Mouse (Mus musculus): ENCODE results near the gene Cryaa.
A peak's percentile ranks its signal among the peaks of the same experiment; 100 is the strongest.

The Cryaa gene

GRCm38 (mm10) chr17:31710455-31710854 lies 32.8 kb downstream of the Cryaa start:
- DNase-seq (ENCODE audit: low spot score): no peak

GRCm38 (mm10) chr17:31713709-31714108 lies 36.1 kb downstream of the Cryaa start:
- no peak for DNase-seq (ENCODE audit: low spot score)

GRCm38 (mm10) chr17:31714125-31714524 lies 36.5 kb downstream of the Cryaa start:
- DNase-seq (ENCODE audit: low spot score): no peak

- DNase-seq (ENCODE audit: low spot score): no peak
Measured at GRCm38 (mm10) chr17:31715006-31715405, 37.4 kb downstream of the Cryaa start.

GRCm38 (mm10) chr17:31721637-31722036 lies 44.0 kb downstream of the Cryaa start:
- no peak for DNase-seq (ENCODE audit: low spot score)

- no peak for DNase-seq (ENCODE audit: low spot score)
Measured at GRCm38 (mm10) chr17:31725366-31725765, 47.8 kb downstream of the Cryaa start.

- peak; percentile 52 for DNase-seq (ENCODE audit: low spot score)
Measured at GRCm38 (mm10) chr17:31726216-31726615, 48.6 kb downstream of the Cryaa start.

GRCm38 (mm10) chr17:31727230-31727629 lies 49.6 kb downstream of the Cryaa start:
- peak; percentile 67 for DNase-seq (ENCODE audit: low spot score)

GRCm38 (mm10) chr17:31728043-31728442 lies 50.4 kb downstream of the Cryaa start:
- no peak for DNase-seq (ENCODE audit: low spot score)

- DNase-seq (ENCODE audit: low spot score): peak; percentile 57
Measured at GRCm38 (mm10) chr17:31728968-31729501, 51.4 kb downstream of the Cryaa start.

- no peak for DNase-seq (ENCODE audit: low spot score)
Measured at GRCm38 (mm10) chr17:31731038-31731437, 53.4 kb downstream of the Cryaa start.
